ENCODE assay signal across 15 mouse cellular contexts in genomic region chr2:31954779-31955181, GRCm38 (mm10). TPM values are rescaled to one million over a fixed set of nuclear protein-coding genes. Genes with fewer than 3 reads are reported as not detected.
DNase-seq lines count a peak whose midpoint lies in the region; ATAC-seq lines count a peak whose summit lies in the region.
"Had no signal": no experiment of that assay in that cellular context is flagged by ENCODE, and none has a peak within 500 bp of the region (broad histone marks: within the 10 kb centered on the region; RNA-seq: fewer than 3 reads in every experiment).

No protein-coding gene starts in this region.

- ATAC-seq in heart, embryonic 14.5 days (ENCODE audit: insufficient number of reproducible peaks, insufficient read depth, low FRiP score, low read depth) = no peak
- ATAC-seq: forebrain, embryonic 15.5 days; hindbrain, embryonic 16.5 days had no signal

- H3K27me3 ChIP-seq in heart, embryonic 14.5 days (ENCODE audit: control insufficient read depth, insufficient read depth, low read length) = no peaks in the 10 kb centered on the region
- H3K27me3 ChIP-seq: forebrain, embryonic 15.5 days had no signal

- 56% methylated on average over 9 of the region's 9 CpGs for WGBS in heart, embryonic 14.5 days

- peaks cover 33 to 45% of the 10 kb centered on the region in 2 experiments for H3K4me1 ChIP-seq in heart, embryonic 14.5 days (ENCODE audit: control insufficient read depth in 2 of 2, insufficient read depth in 2 of 2, low read length in 2 of 2)

- H3K4me2 ChIP-seq in heart, embryonic 14.5 days (ENCODE audit: low read length) = no peak overlapping the region
- H3K4me2 ChIP-seq: forebrain, embryonic 15.5 days; liver, embryonic 13.5 days; neural tube, embryonic 13.5 days had no signal

- H3K9ac ChIP-seq in heart, embryonic 14.5 days (ENCODE audit: low read length) = peak overlapping the region; percentile 39
- H3K9ac ChIP-seq: forebrain, embryonic 15.5 days; liver, embryonic 13.5 days; neural tube, embryonic 13.5 days had no signal

- H3K27ac ChIP-seq in heart, embryonic 14.5 days (replicated peaks in 1 of 2; ENCODE audit: control insufficient read depth in 1 of 2, insufficient read depth in 1 of 2, low read depth in 2 of 2, low read length in 2 of 2) = peak overlapping the region; percentile 83 to 88
- H3K27ac ChIP-seq: embryonic facial prominence, embryonic 10.5 days; forebrain, embryonic 15.5 days; liver, embryonic 13.5 days; neural tube, embryonic 13.5 days had no signal

- no peaks in the 10 kb centered on the region for H3K9me3 ChIP-seq in heart, embryonic 14.5 days (ENCODE audit: control insufficient read depth, low read length)
- H3K9me3 ChIP-seq: embryonic facial prominence, embryonic 10.5 days; forebrain, embryonic 15.5 days; liver, embryonic 13.5 days; neural tube, embryonic 13.5 days had no signal

- no peak for DNase-seq in heart, adult 8-10 months (ENCODE audit: low spot score)
- DNase-seq in adrenal gland, adult 18-20 months (ENCODE audit: low spot score in 2 of 2) = peak; percentile 26 to 28
- peak; percentile 55 for DNase-seq in brain, adult 2 months (ENCODE audit: low read depth, low spot score)
- DNase-seq in kidney, adult 9 months = peak; percentile 74
- DNase-seq in embryo, embryonic 10 days (ENCODE audit: low spot score) = no peak
- no peak for DNase-seq in retina, embryonic 14.5 days (ENCODE audit: low spot score)
- DNase-seq in lung, postnatal 14 days = no peak
- DNase-seq: layer of hippocampus, postnatal 36 days; liver, embryonic 13.5 days; thymus, postnatal 25 days had no signal

- H3K36me3 ChIP-seq in heart, embryonic 14.5 days (ENCODE audit: control insufficient read depth, insufficient read depth, low read length) = no peaks in the 10 kb centered on the region
- H3K36me3 ChIP-seq: forebrain, embryonic 15.5 days; liver, embryonic 13.5 days had no signal

- H3K4me3 ChIP-seq in heart, embryonic 14.5 days (ENCODE audit: control insufficient read depth in 1 of 2, insufficient read depth in 1 of 2, low read depth in 1 of 2, low read length in 2 of 2) = no peak overlapping the region
- H3K4me3 ChIP-seq: embryonic facial prominence, embryonic 10.5 days; forebrain, embryonic 15.5 days; liver, embryonic 13.5 days; neural tube, embryonic 13.5 days had no signal

RNA-seq across cellular contexts. Expression of gene Aif1l, which starts 4.8 kb away (rescaled TPM):
- 68.5 and 72.7 TPM in 2 replicates for polyA plus RNA-seq in heart, embryonic 14.5 days (2014; fragmentation: Nextera tagmentation; extraction: Ambion mirVana)
- 1 to 10 TPM; 2.2 to 4.2 (median 2.9) TPM for total RNA-seq in heart, adult 8-10 months (2022)
- 10 to 100 TPM; 35.4 to 60.9 TPM for total RNA-seq in adrenal gland, adult 18-20 months (2021)

RNA-seq across cellular contexts. Expression of gene Nup214, which starts 19.5 kb away (rescaled TPM):
- polyA plus RNA-seq in heart, embryonic 14.5 days (2014; fragmentation: Nextera tagmentation; extraction: Ambion mirVana) = 46.2 and 48.5 TPM in 2 replicates
- total RNA-seq in heart, adult 8-10 months (2022) = 10 to 100 TPM; 27.1 to 36.7 (median 34.4) TPM
- 10 to 100 TPM; 43.0 to 62.5 TPM for total RNA-seq in adrenal gland, adult 18-20 months (2021)

Comparison
In these comparisons a context has a peak if more than half of its experiments do, and no peak if none do; other contexts are left out.
1. DNase-seq: peak in adrenal gland, adult 18-20 months (2 of 2), brain, adult 2 months (single experiment) and kidney, adult 9 months (single experiment); none in heart, adult 8-10 months (single experiment), embryo, embryonic 10 days (single experiment), retina, embryonic 14.5 days (single experiment) and lung, postnatal 14 days (single experiment).
2. RNA of gene Aif1l, which starts 4.8 kb away (total RNA-seq): 35.4 to 60.9 TPM in adrenal gland, adult 18-20 months; 2.2 to 4.2 TPM in heart, adult 8-10 months; every median in the first group is over 4 times any median in the second.